Mouse (Mus musculus) midbrain, embryonic 11.5 days (tissue): ENCODE results near the gene Luc7l2. TPM values are rescaled to one million over a fixed set of nuclear protein-coding genes. Genes with fewer than 3 reads are reported as not detected.

ENCODE experiments used
- ATAC-seq: fragments of 200-750 bp; cut with Nextera tagmentation; 2 replicates; pipeline ENCODE4 v1.8.0; 2017; ENCODE audit warnings: moderate TSS enrichment, moderate library complexity; ENCODE audit not compliant: low FRiP score
- DNase-seq: peaks from one replicate; pipeline ENCODE4 v3.0.0; 2015; ENCODE audit warnings: low spot score; ENCODE audit errors: missing footprints
- H3K27ac ChIP-seq: fragments of 300-500 bp; sonication (generic); 2 replicates; pipeline ENCODE4 v1.5.1; 2014; ENCODE audit warnings: low read depth, low read length
- H3K27me3 ChIP-seq: fragments of 300-500 bp; sonication (generic); 2 replicates; pipeline ENCODE4 v1.6.1; 2014; ENCODE audit warnings: mild to moderate bottlenecking, low read length, moderate library complexity, mixed read lengths; ENCODE audit not compliant: control insufficient read depth, insufficient read depth
- H3K36me3 ChIP-seq: fragments of 300-500 bp; sonication (generic); 2 replicates; pipeline ENCODE4 v1.6.1; 2014; ENCODE audit warnings: mild to moderate bottlenecking, low read length, moderate library complexity, mixed read lengths; ENCODE audit not compliant: control insufficient read depth, insufficient read depth
- H3K4me1 ChIP-seq: fragments of 300-500 bp; sonication (generic); 2 replicates; pipeline ENCODE4 v1.6.1; 2014; ENCODE audit warnings: low read length; ENCODE audit not compliant: control insufficient read depth, insufficient read depth
- H3K4me2 ChIP-seq: fragments of 300-500 bp; sonication (generic); 2 replicates; pipeline ENCODE4 v1.6.1; 2014; ENCODE audit warnings: mild to moderate bottlenecking, moderate library complexity
- H3K4me3 ChIP-seq: fragments of 300-500 bp; sonication (generic); 2 replicates; pipeline ENCODE4 v1.5.1; 2014; ENCODE audit warnings: low read depth, low read length
- H3K9ac ChIP-seq: fragments of 300-500 bp; sonication (generic); 2 replicates; pipeline ENCODE4 v1.6.1; 2014; ENCODE audit warnings: low read length
- H3K9me3 ChIP-seq: fragments of 300-500 bp; sonication (generic); 2 replicates; pipeline ENCODE4 v1.6.1; 2016; ENCODE audit warnings: low read length; ENCODE audit not compliant: control insufficient read depth
- WGBS: fragments of 180-500 bp; shearing (Covaris S2); extraction: QIAGEN DNeasy Blood & Tissue Kit; methylation state at CpG from one replicate; pipeline ENCODE4 v1.1.7; 2014; 5-methylcytosine and 5-hydroxymethylcytosine counted together
- polyA plus RNA-seq: library from polyadenylated mRNA; unstranded; fragments of >200 nt; fragmentation: Nextera tagmentation; extraction: Ambion mirVana; gene quantifications from 2 replicates; pipeline ENCODE4 v1.2.1, GENCODE M21; 2014

The Luc7l2 gene
- 34.7 and 40.4 TPM in 2 replicates for polyA plus RNA-seq

- peak within 1 kb of the TSS; percentile 78 for H3K4me3 ChIP-seq
- under 1% methylated on average over 90 of the region's 98 CpGs for WGBS
- ATAC-seq, result peak; percentile 89
- H3K36me3 ChIP-seq, result no peaks in the 10 kb centered on the region
- peak within 1 kb of the TSS; percentile 97 for H3K27ac ChIP-seq
- no peaks in the 10 kb centered on the region for H3K27me3 ChIP-seq
- peaks cover 5% of the 10 kb centered on the region; the same call in 1 of the 2 replicates for H3K4me1 ChIP-seq
- peak within 1 kb of the TSS; percentile 90 for H3K9ac ChIP-seq
- H3K4me2 ChIP-seq, result peak within 1 kb of the TSS; percentile 77
- H3K9me3 ChIP-seq, result no peaks in the 10 kb centered on the region
- peak; percentile 100 for DNase-seq
These were observed at the start of gene Luc7l2 for GRCm38 (mm10) chr6:38551062-38551988. TSS of gene Luc7l2 (plus strand) at chr6:38551334.

- DNase-seq, result no peak
- Histone ChIP-seq H3K4me2 (no peak overlapping the region), H3K4me3 (no peak overlapping the region), H3K4me1 (no peaks in the 10 kb centered on the region), H3K9ac (no peak overlapping the region), H3K9me3 (no peaks in the 10 kb centered on the region), H3K27ac (no peak overlapping the region), H3K27me3 (no peaks in the 10 kb centered on the region), H3K36me3 (no peaks in the 10 kb centered on the region)
- ATAC-seq, result no peak
- WGBS, result 93% methylated on average over 1 of the region's 1 CpGs
These were observed 39.0 kb upstream of the Luc7l2 start for GRCm38 (mm10) chr6:38512096-38512495.

GRCm38 (mm10) chr6:38512830-38513229, 38.3 kb upstream of the Luc7l2 start:
- H3K4me3 ChIP-seq, result no peak overlapping the region
- H3K36me3 ChIP-seq, result no peaks in the 10 kb centered on the region
- no peak overlapping the region for H3K9ac ChIP-seq
- no peak for DNase-seq
- no peak overlapping the region for H3K4me2 ChIP-seq
- no peaks in the 10 kb centered on the region for H3K9me3 ChIP-seq
- ATAC-seq, result no peak
- no peaks in the 10 kb centered on the region for H3K4me1 ChIP-seq
- no peak overlapping the region for H3K27ac ChIP-seq
- no peaks in the 10 kb centered on the region for H3K27me3 ChIP-seq

- no peaks in the 10 kb centered on the region for H3K36me3 ChIP-seq
- ATAC-seq, result no peak
- H3K9ac ChIP-seq, result no peak overlapping the region
- no peak overlapping the region for H3K27ac ChIP-seq
- H3K9me3 ChIP-seq, result no peaks in the 10 kb centered on the region
- 91% methylated on average over 4 of the region's 4 CpGs for WGBS
- no peaks in the 10 kb centered on the region for H3K4me1 ChIP-seq
- H3K4me3 ChIP-seq, result no peak overlapping the region
- no peak for DNase-seq
- H3K4me2 ChIP-seq, result no peak overlapping the region
- H3K27me3 ChIP-seq, result no peaks in the 10 kb centered on the region
These were observed 35.9 kb upstream of the Luc7l2 start for GRCm38 (mm10) chr6:38515201-38515600.

- Histone ChIP-seq H3K4me3 (no peak overlapping the region), H3K9me3 (no peaks in the 10 kb centered on the region), H3K9ac (no peak overlapping the region), H3K27me3 (no peaks in the 10 kb centered on the region), H3K36me3 (no peaks in the 10 kb centered on the region), H3K27ac (no peak overlapping the region), H3K4me2 (no peak overlapping the region), H3K4me1 (no peaks in the 10 kb centered on the region)
- WGBS, result 31% methylated on average over 8 of the region's 8 CpGs
- ATAC-seq (no peak), DNase-seq (no peak)
These were observed 27.3 kb upstream of the Luc7l2 start for GRCm38 (mm10) chr6:38523851-38524250.

- H3K27me3 ChIP-seq, result no peaks in the 10 kb centered on the region
- H3K4me2 ChIP-seq, result no peak overlapping the region
- H3K4me3 ChIP-seq, result no peak overlapping the region
- WGBS, result 55% methylated on average over 5 of the region's 5 CpGs
- peaks cover 5% of the 10 kb centered on the region; the same call in 1 of the 2 replicates for H3K4me1 ChIP-seq
- no peak for ATAC-seq
- DNase-seq, result no peak
- no peak overlapping the region for H3K9ac ChIP-seq
- no peaks in the 10 kb centered on the region for H3K36me3 ChIP-seq
- H3K9me3 ChIP-seq, result no peaks in the 10 kb centered on the region
- H3K27ac ChIP-seq, result no peak overlapping the region
These were observed 19.8 kb upstream of the Luc7l2 start for GRCm38 (mm10) chr6:38531211-38531820.

GRCm38 (mm10) chr6:38532500-38533420, 18.4 kb upstream of the Luc7l2 start:
- 8% methylated on average over 25 of the region's 25 CpGs for WGBS
- Histone ChIP-seq H3K4me1 (peaks cover 5% of the 10 kb centered on the region; the same call in 1 of the 2 replicates), H3K36me3 (no peaks in the 10 kb centered on the region), H3K4me2 (peak overlapping the region; percentile 87), H3K9ac (peak overlapping the region; percentile 82), H3K4me3 (peak overlapping the region; percentile 76), H3K27me3 (no peaks in the 10 kb centered on the region), H3K27ac (peak overlapping the region; percentile 93), H3K9me3 (no peaks in the 10 kb centered on the region)
- ATAC-seq (peak; percentile 61), DNase-seq (peak; percentile 95)

GRCm38 (mm10) chr6:38533428-38534405, 17.4 kb upstream of the Luc7l2 start, which contains the start of gene Fmc1:
TSS of gene Fmc1 (plus strand) at chr6:38533502.
- Histone ChIP-seq H3K27me3 (no peaks in the 10 kb centered on the region), H3K9me3 (no peaks in the 10 kb centered on the region), H3K4me1 (peaks cover 5% of the 10 kb centered on the region; the same call in 1 of the 2 replicates), H3K27ac (peak within 1 kb of the TSS; percentile 93), H3K4me3 (peak within 1 kb of the TSS; percentile 76), H3K9ac (peak within 1 kb of the TSS; percentile 82), H3K36me3 (no peaks in the 10 kb centered on the region), H3K4me2 (peak within 1 kb of the TSS; percentile 87)
- DNase-seq (peak; percentile 100), ATAC-seq (peak; percentile 91)
- 7% methylated on average over 41 of the region's 41 CpGs for WGBS
